Mouse (Mus musculus) heart, embryonic 12.5 days (tissue): ENCODE measurements at regions not wholly inside any gene's neighbourhood (a gene's known extent, or its start where the extent isn't known, plus 50 kb on each side); places are given as distances from the start of the nearest gene placed in this dataset.

Source experiments
- ATAC-seq: fragments of 200-750 bp; cut with Nextera tagmentation; 2 replicates; pipeline ENCODE4 v1.8.0; 2017; ENCODE audit warnings: moderate TSS enrichment, moderate library complexity; ENCODE audit not compliant: insufficient number of reproducible peaks, low FRiP score
- H3K27ac ChIP-seq: fragments of 300-500 bp; sonication (generic); 2 replicates; pipeline ENCODE4 v1.5.1; 2016; ENCODE audit warnings: mild to moderate bottlenecking, moderate library complexity; ENCODE audit not compliant: poor library complexity, severe bottlenecking
- H3K27me3 ChIP-seq: fragments of 300-500 bp; sonication (generic); replicated peaks from 2 replicates; pipeline ENCODE4 v1.6.1; 2016; ENCODE audit warnings: mild to moderate bottlenecking, moderate library complexity
- H3K36me3 ChIP-seq: fragments of 300-500 bp; sonication (generic); 2 replicates; pipeline ENCODE4 v1.6.1; 2016; ENCODE audit warnings: mild to moderate bottlenecking, moderate library complexity
- H3K4me1 ChIP-seq: fragments of 300-500 bp; sonication (generic); replicated peaks from 2 replicates; pipeline ENCODE4 v1.6.1; 2016; ENCODE audit warnings: mild to moderate bottlenecking
- H3K4me2 ChIP-seq: fragments of 300-500 bp; sonication (generic); 2 replicates; pipeline ENCODE4 v1.6.1; 2016; ENCODE audit warnings: mild to moderate bottlenecking, moderate library complexity
- H3K4me3 ChIP-seq: fragments of 300-500 bp; sonication (generic); 2 replicates; pipeline ENCODE4 v1.5.1; 2016; ENCODE audit warnings: mild to moderate bottlenecking
- H3K9ac ChIP-seq: fragments of 300-500 bp; sonication (generic); 2 replicates; pipeline ENCODE4 v1.6.1; 2016; ENCODE audit warnings: mild to moderate bottlenecking, moderate library complexity
- H3K9me3 ChIP-seq: fragments of 300-500 bp; sonication (generic); replicated peaks from 2 replicates; pipeline ENCODE4 v1.6.1; 2016; ENCODE audit warnings: mild to moderate bottlenecking, moderate library complexity
- WGBS: fragments of 180-500 bp; shearing (Covaris S2); methylation state at CpG from one replicate; pipeline ENCODE4 v1.1.7; 2016; 5-methylcytosine and 5-hydroxymethylcytosine counted together

DNA sequence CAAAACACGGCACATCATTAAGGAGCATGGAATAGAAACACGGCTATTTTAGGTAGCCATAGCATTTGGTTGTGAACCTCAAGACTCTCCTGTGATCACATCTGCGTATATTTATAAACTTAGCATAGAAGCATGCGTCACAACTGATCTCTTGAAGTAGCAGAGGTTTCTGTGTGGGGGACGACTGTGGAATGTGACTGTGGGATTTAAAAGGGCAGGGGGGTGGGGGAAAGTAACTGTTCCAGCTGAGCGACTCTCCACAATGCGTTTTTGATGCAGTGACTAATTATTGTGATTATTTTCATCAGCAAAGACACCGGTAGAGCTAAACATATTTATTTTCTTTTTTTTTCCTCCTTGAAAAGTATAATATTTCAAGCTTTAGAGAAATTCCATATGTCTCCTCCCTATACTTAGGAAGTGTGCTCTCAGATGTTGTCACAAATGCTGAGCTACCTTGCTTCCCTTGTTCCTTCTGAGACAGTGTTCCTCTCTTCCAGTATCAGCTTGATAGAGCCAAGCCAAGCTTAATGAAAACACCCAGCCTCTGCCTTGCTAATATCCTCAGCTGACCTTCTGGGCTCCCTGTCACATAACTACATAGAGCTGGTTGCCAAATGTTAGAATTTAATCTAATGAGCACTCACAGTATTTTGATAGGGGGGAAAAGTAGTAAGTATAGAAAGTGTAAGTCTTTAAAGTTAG, 75.0 kb upstream of the Magi3 start:
- ATAC-seq: no peak
- peaks cover 20% of the 10 kb centered on the region for H3K4me1 ChIP-seq
- no peaks in the 10 kb centered on the region for H3K9me3 ChIP-seq
- no peak overlapping the region for H3K9ac ChIP-seq
- H3K4me3 ChIP-seq: no peak overlapping the region
- H3K36me3 ChIP-seq: no peaks in the 10 kb centered on the region
- H3K27ac ChIP-seq: no peak overlapping the region
- H3K4me2 ChIP-seq: no peak overlapping the region
- no peaks in the 10 kb centered on the region for H3K27me3 ChIP-seq
- 36% methylated on average over 8 of the region's 8 CpGs for WGBS

DNA sequence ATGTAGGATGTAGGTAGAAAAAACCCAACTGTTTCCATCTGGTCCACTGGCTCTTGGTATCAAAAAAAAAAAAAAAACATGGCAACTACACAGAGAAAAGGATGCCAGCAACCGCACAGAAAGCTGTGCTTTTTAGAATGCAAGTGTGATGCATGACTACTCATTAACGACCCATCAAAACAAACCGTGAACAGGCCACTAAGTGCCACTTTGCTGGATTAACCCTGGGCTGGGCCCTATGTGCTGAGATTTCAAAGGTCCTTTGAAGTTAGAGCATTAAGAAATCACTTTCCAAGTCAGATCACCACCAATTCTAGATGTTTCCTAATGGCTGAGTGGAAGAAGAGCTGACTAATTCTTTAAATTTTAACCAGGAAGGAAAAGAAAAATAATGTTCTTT, 73.7 kb upstream of the Magi3 start:
- Histone ChIP-seq H3K4me3 (no peak overlapping the region), H3K9me3 (no peaks in the 10 kb centered on the region), H3K4me2 (no peak overlapping the region), H3K4me1 (peaks cover 13% of the 10 kb centered on the region), H3K27ac (no peak overlapping the region), H3K27me3 (no peaks in the 10 kb centered on the region), H3K9ac (no peak overlapping the region), H3K36me3 (no peaks in the 10 kb centered on the region)
- ATAC-seq: no peak
- 63% methylated on average over 3 of the region's 3 CpGs for WGBS

GRCm38 (mm10) chr3:104288970-104289680, 69.0 kb upstream of the Magi3 start:
- no peak for ATAC-seq
- Histone ChIP-seq H3K4me1 (peaks cover 4% of the 10 kb centered on the region), H3K36me3 (no peaks in the 10 kb centered on the region), H3K4me2 (no peak overlapping the region), H3K4me3 (no peak overlapping the region), H3K9ac (no peak overlapping the region), H3K27ac (no peak overlapping the region), H3K9me3 (no peaks in the 10 kb centered on the region), H3K27me3 (no peaks in the 10 kb centered on the region)
- 76% methylated on average over 5 of the region's 5 CpGs for WGBS

DNA sequence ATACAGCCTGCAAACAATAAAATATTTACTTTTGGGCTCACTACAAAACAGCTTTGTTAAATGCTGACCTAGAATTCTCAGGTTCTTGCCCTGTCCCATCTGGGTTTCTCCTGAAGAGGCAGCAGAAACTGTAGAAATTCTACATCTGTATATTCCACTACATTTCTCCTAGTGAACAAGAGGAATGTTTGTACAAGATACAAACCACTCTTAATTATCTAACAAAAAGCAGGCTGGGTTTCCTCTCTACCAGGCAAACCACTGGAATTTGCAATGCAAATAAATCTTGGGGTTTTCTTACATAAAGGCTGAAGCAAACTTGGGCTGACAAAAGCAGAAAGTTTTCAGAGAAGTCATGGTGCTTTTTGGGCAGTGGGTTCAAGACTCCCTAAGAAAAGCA, 67.7 kb upstream of the Magi3 start:
- no peak for ATAC-seq
- Histone ChIP-seq H3K4me3 (no peak overlapping the region), H3K9me3 (no peaks in the 10 kb centered on the region), H3K4me1 (peaks cover 6% of the 10 kb centered on the region), H3K9ac (no peak overlapping the region), H3K36me3 (no peaks in the 10 kb centered on the region), H3K27me3 (no peaks in the 10 kb centered on the region), H3K4me2 (no peak overlapping the region), H3K27ac (no peak overlapping the region)

- 74% methylated on average over 2 of the region's 2 CpGs for WGBS
- no peak overlapping the region for H3K27ac ChIP-seq
- H3K4me3 ChIP-seq: no peak overlapping the region
- peaks cover 6% of the 10 kb centered on the region for H3K4me1 ChIP-seq
- H3K9me3 ChIP-seq: no peaks in the 10 kb centered on the region
- H3K27me3 ChIP-seq: no peaks in the 10 kb centered on the region
- ATAC-seq: no peak
- no peaks in the 10 kb centered on the region for H3K36me3 ChIP-seq
- no peak overlapping the region for H3K9ac ChIP-seq
- H3K4me2 ChIP-seq: no peak overlapping the region
Observed at GRCm38 (mm10) chr3:104284961-104285360, 64.8 kb upstream of the Magi3 start.

GRCm38 (mm10) chr3:104283855-104284254, 63.7 kb upstream of the Magi3 start:
- no peak for ATAC-seq
- Histone ChIP-seq H3K4me1 (peaks cover 6% of the 10 kb centered on the region), H3K27me3 (no peaks in the 10 kb centered on the region), H3K4me3 (no peak overlapping the region), H3K9me3 (no peaks in the 10 kb centered on the region), H3K9ac (no peak overlapping the region), H3K4me2 (no peak overlapping the region), H3K27ac (no peak overlapping the region), H3K36me3 (no peaks in the 10 kb centered on the region)
- WGBS: 40% methylated on average over 5 of the region's 5 CpGs

DNA sequence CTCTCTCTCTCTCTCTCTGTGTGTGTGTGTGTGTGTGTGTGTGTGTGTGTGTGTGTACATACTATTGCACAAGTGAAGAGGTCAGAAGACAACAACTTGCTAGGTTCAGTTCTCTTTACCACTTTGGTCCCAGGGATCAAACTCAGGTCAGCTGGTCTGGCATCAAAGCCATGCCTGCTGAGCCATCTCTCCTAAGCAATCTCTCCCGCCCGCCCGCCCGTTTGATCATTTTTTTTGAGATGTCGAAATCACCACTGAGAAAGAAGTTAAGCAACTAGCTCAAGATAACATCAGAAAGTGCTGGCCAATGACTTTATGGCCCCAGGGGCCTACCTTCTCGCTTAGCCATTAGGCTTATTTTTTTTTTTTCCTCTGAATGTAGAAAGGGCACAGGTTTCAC, 59.3 kb upstream of the Magi3 start:
- no peak for ATAC-seq
- H3K4me3 ChIP-seq: no peak overlapping the region
- no peaks in the 10 kb centered on the region for H3K36me3 ChIP-seq
- no peak overlapping the region for H3K9ac ChIP-seq
- H3K27me3 ChIP-seq: no peaks in the 10 kb centered on the region
- H3K4me1 ChIP-seq: peaks cover 8% of the 10 kb centered on the region
- no peaks in the 10 kb centered on the region for H3K9me3 ChIP-seq
- 56% methylated on average over 6 of the region's 6 CpGs for WGBS
- H3K4me2 ChIP-seq: no peak overlapping the region
- no peak overlapping the region for H3K27ac ChIP-seq

GRCm38 (mm10) chr3:104274718-104275302, 54.6 kb upstream of the Magi3 start:
- Histone ChIP-seq H3K4me3 (no peak overlapping the region), H3K27ac (no peak overlapping the region), H3K9ac (no peak overlapping the region), H3K4me1 (peaks cover 6% of the 10 kb centered on the region; the same call in 1 of the 2 replicates), H3K9me3 (no peaks in the 10 kb centered on the region), H3K27me3 (no peaks in the 10 kb centered on the region), H3K4me2 (no peak overlapping the region), H3K36me3 (no peaks in the 10 kb centered on the region)
- ATAC-seq: no peak
- 45% methylated on average over 1 of the region's 1 CpGs for WGBS

- no peaks in the 10 kb centered on the region for H3K27me3 ChIP-seq
- no peaks in the 10 kb centered on the region for H3K36me3 ChIP-seq
- no peak overlapping the region for H3K9ac ChIP-seq
- H3K27ac ChIP-seq: no peak overlapping the region
- no peak overlapping the region for H3K4me3 ChIP-seq
- no peak for ATAC-seq
- no peak overlapping the region for H3K4me2 ChIP-seq
- peaks cover 6% of the 10 kb centered on the region; the same call in 1 of the 2 replicates for H3K4me1 ChIP-seq
- no peaks in the 10 kb centered on the region for H3K9me3 ChIP-seq
Observed at GRCm38 (mm10) chr3:104274084-104274483, 53.9 kb upstream of the Magi3 start.
